Mouse (Mus musculus): ENCODE measurements around the gene Tmem185b. TPM values are rescaled to one million over a fixed set of nuclear protein-coding genes. Genes with fewer than 3 reads are reported as not detected.

Tmem185b gene
- polyA plus RNA-seq, 1 experiment: 61.2 TPM

DNA sequence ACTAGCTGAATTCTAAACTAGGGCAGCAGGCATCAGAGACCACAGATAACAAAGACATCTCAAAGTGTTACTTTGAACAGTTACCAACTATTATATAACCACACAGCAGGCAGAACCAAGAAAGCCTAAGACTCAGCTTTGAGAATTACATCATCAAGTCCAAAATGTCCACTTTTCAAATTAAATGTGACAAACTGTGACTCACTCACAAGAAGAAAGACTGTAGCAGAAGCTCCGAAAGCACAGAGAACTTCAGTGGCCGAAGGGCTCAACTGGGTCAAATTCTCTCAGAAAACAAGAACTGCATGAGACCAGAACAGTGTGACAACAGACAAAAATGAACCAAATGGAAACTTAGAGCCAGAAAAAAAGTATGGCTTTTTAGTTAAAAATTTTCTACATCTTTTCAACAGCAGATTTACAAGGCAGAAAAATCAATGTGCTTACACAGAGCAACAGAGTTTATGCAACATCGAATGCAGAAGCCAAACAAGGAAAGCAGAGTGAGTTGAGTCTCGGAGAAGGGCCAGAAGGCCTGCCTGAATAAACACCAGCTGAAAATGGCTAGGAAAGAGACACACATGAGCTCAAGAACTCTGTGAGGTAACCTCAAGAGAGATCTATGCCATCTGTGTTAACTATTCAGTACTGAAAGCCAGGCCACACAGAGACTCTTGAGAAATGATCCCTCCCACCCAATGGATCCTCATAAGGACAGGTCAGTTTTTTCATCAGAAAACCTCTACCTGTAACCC is 31.9 kb downstream of the Tmem185b start:
- WGBS: 94% methylated on average over 4 of the region's 4 CpGs
- no peaks in the 10 kb centered on the region for H3K27me3 ChIP-seq (ENCODE audit: control insufficient read depth, insufficient read depth, low read length)
- no peaks in the 10 kb centered on the region for H3K4me1 ChIP-seq (replicated peaks; ENCODE audit: control insufficient read depth, insufficient read depth, low read length)
- no peak overlapping the region for H3K4me3 ChIP-seq (ENCODE audit: control insufficient read depth, insufficient read depth, low read length)
- no peak for DNase-seq
- H3K27ac ChIP-seq (ENCODE audit: control insufficient read depth, insufficient read depth, low read length): no peak overlapping the region
- TF ChIP-seq POLR2A (IDR thresholded peaks at IDR 0.05; ENCODE audit: control insufficient read depth, extremely low read depth, insufficient read depth, low read length, poor library complexity): no peak
- TF ChIP-seq CTCF (IDR thresholded peaks at IDR 0.05; ENCODE audit: borderline replicate concordance, control insufficient read depth, extremely low read depth, insufficient read depth, low read length, poor library complexity): no peak
- no peaks in the 10 kb centered on the region for H3K36me3 ChIP-seq (ENCODE audit: control insufficient read depth, insufficient read depth, low read length)

DNA sequence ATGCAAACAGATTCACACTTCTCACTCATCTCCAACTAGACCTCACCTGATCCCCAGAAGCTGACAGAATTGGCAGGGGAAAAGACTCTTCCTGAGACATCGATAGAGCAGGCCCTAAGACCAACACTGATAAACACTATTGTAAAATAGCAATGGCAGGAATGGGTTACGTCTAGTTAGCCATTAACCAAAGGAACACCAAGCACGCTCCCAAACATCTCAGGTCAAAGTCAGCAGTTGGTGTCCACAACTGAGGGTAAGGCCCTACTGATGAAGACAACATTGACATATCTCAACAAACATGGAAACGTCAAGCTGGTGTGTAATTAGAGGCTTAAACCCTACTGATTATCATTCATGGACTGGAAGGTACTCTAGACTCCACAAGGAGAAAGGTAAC is 39.6 kb downstream of the Tmem185b start:
- Histone ChIP-seq H3K4me1 (replicated peaks; ENCODE audit: control insufficient read depth, insufficient read depth, low read length) (no peaks in the 10 kb centered on the region), H3K27ac (ENCODE audit: control insufficient read depth, insufficient read depth, low read length) (no peak overlapping the region), H3K36me3 (ENCODE audit: control insufficient read depth, insufficient read depth, low read length) (no peaks in the 10 kb centered on the region), H3K4me3 (ENCODE audit: control insufficient read depth, insufficient read depth, low read length) (no peak overlapping the region), H3K27me3 (ENCODE audit: control insufficient read depth, insufficient read depth, low read length) (no peaks in the 10 kb centered on the region)
- 95% methylated on average over 4 of the region's 4 CpGs for WGBS
- DNase-seq: no peak
- TF ChIP-seq POLR2A (IDR thresholded peaks at IDR 0.05; ENCODE audit: control insufficient read depth, extremely low read depth, insufficient read depth, low read length, poor library complexity) (no peak), CTCF (IDR thresholded peaks at IDR 0.05; ENCODE audit: borderline replicate concordance, control insufficient read depth, extremely low read depth, insufficient read depth, low read length, poor library complexity) (no peak)

DNA sequence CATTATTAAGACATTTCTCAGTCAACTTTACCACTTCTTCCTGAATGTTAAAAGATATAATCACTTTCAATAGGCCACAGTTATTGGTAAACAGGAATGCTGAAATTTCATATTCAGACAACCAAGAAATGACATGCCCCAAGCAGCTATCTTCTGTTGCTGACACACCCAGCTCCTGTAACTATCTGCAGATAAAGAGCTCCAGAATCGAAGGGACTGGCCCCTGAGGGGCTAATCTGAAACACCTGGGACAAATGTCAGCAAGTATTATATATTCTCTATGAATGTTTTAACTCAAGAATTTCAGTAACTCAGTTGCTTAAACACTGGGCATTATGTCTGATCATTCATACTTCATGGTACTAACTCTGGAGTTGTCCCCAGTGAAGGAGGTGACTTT is 44.2 kb downstream of the Tmem185b start:
- 88% methylated on average over 1 of the region's 1 CpGs for WGBS
- Histone ChIP-seq H3K4me3 (ENCODE audit: control insufficient read depth, insufficient read depth, low read length) (no peak overlapping the region), H3K27ac (ENCODE audit: control insufficient read depth, insufficient read depth, low read length) (no peak overlapping the region), H3K27me3 (ENCODE audit: control insufficient read depth, insufficient read depth, low read length) (no peaks in the 10 kb centered on the region), H3K36me3 (ENCODE audit: control insufficient read depth, insufficient read depth, low read length) (no peaks in the 10 kb centered on the region), H3K4me1 (replicated peaks; ENCODE audit: control insufficient read depth, insufficient read depth, low read length) (no peaks in the 10 kb centered on the region)
- TF ChIP-seq CTCF (IDR thresholded peaks at IDR 0.05; ENCODE audit: borderline replicate concordance, control insufficient read depth, extremely low read depth, insufficient read depth, low read length, poor library complexity) (no peak), POLR2A (IDR thresholded peaks at IDR 0.05; ENCODE audit: control insufficient read depth, extremely low read depth, insufficient read depth, low read length, poor library complexity) (no peak)
- no peak for DNase-seq

Other genes with a start within 250 kb of the Tmem185b start
- 2.5 and 3.6 TPM in 2 replicates for gene Inhbb, start 103.9 kb upstream of the Tmem185b start, polyA plus RNA-seq (2012; rRNA removed)
- 32.4 and 33.5 TPM in 2 replicates for gene Ralb, start 21.4 kb upstream of the Tmem185b start, polyA plus RNA-seq (2012; rRNA removed)
- 1.1 and 1.6 TPM in 2 replicates for gene Epb41l5, start 122.8 kb downstream of the Tmem185b start, polyA plus RNA-seq (2012; rRNA removed)

Data from thymus, adult 2 months (tissue).